Comparison of ENCODE assay signal across 18 mouse cellular contexts in genomic region chr7:83667936-83668645, GRCm38 (mm10). TPM values are rescaled to one million over a fixed set of nuclear protein-coding genes. Genes with fewer than 3 reads are reported as not detected.
DNase-seq lines count a peak whose midpoint lies in the region; ATAC-seq lines count a peak whose summit lies in the region.
"Had no signal": no experiment of that assay in that cellular context is flagged by ENCODE, and none has a peak within 500 bp of the region (broad histone marks: within the 10 kb centered on the region; RNA-seq: fewer than 3 reads in every experiment).

No protein-coding gene starts in this region.

- H3K27ac ChIP-seq in liver, embryonic 16.5 days (ENCODE audit: low read length), result no peak overlapping the region
- no peak overlapping the region for H3K27ac ChIP-seq in liver, embryonic 11.5 days (ENCODE audit: low read depth, low read length)
- H3K27ac ChIP-seq: embryonic facial prominence, embryonic 10.5 days; forebrain, embryonic 13.5 days; gastrocnemius, adult 2 months; heart, embryonic 10.5 days; hindbrain, embryonic 13.5 days had no signal

- H3K4me2 ChIP-seq in liver, embryonic 16.5 days (ENCODE audit: low read depth, low read length), result no peak overlapping the region
- H3K4me2 ChIP-seq in liver, embryonic 11.5 days, result no peak overlapping the region
- H3K4me2 ChIP-seq: forebrain, embryonic 13.5 days; hindbrain, embryonic 13.5 days had no signal

- H3K27me3 ChIP-seq in liver, embryonic 16.5 days (ENCODE audit: control insufficient read depth, insufficient read depth, low read depth, low read length), result no peaks in the 10 kb centered on the region
- no peaks in the 10 kb centered on the region for H3K27me3 ChIP-seq in liver, embryonic 11.5 days (replicated peaks; ENCODE audit: control insufficient read depth, insufficient read depth, low read length)
- H3K27me3 ChIP-seq: forebrain, embryonic 13.5 days; hindbrain, embryonic 13.5 days had no signal

- peak; percentile 60 for DNase-seq in heart, adult 11 months
- DNase-seq in heart, postnatal 10 days, result no peak
- no peak for DNase-seq in liver, embryonic 11.5 days (ENCODE audit: low spot score)
- DNase-seq in testis, postnatal 10 days (ENCODE audit: low spot score), result peak; percentile 26
- no peak for DNase-seq in testis, postnatal 14 days (ENCODE audit: low spot score)
- DNase-seq: adrenal gland, adult 8-10 months; B cell, adult 2 months; gastrocnemius, postnatal 25 days had no signal

- H3K9me3 ChIP-seq in liver, embryonic 16.5 days (replicated peaks; ENCODE audit: control insufficient read depth, low read length), result no peaks in the 10 kb centered on the region
- H3K9me3 ChIP-seq in liver, embryonic 11.5 days (ENCODE audit: control insufficient read depth, low read length), result no peaks in the 10 kb centered on the region
- H3K9me3 ChIP-seq: embryonic facial prominence, embryonic 10.5 days; forebrain, embryonic 13.5 days; G1E; heart, embryonic 10.5 days; hindbrain, embryonic 13.5 days had no signal

- no peaks in the 10 kb centered on the region for H3K36me3 ChIP-seq in liver, embryonic 16.5 days (ENCODE audit: control insufficient read depth, insufficient read depth)
- no peaks in the 10 kb centered on the region for H3K36me3 ChIP-seq in liver, embryonic 11.5 days (ENCODE audit: control insufficient read depth, insufficient read depth, low read length)
- H3K36me3 ChIP-seq: embryonic facial prominence, embryonic 10.5 days; G1E; heart, embryonic 10.5 days; hindbrain, embryonic 13.5 days had no signal

- H3K9ac ChIP-seq in liver, embryonic 16.5 days (ENCODE audit: low read depth, low read length), result no peak overlapping the region
- no peak overlapping the region for H3K9ac ChIP-seq in liver, embryonic 11.5 days (ENCODE audit: low read depth, low read length)
- H3K9ac ChIP-seq: forebrain, embryonic 13.5 days; forebrain, postnatal 0 days; hindbrain, embryonic 13.5 days had no signal

- no peak overlapping the region for H3K4me3 ChIP-seq in liver, embryonic 16.5 days (ENCODE audit: low read depth, low read length)
- H3K4me3 ChIP-seq in liver, embryonic 11.5 days (ENCODE audit: low read depth, low read length), result no peak overlapping the region
- H3K4me3 ChIP-seq: embryonic facial prominence, embryonic 10.5 days; forebrain, embryonic 13.5 days; gastrocnemius, adult 2 months; heart, embryonic 10.5 days; hindbrain, embryonic 13.5 days had no signal

- ATAC-seq in liver, embryonic 16.5 days (ENCODE audit: low read depth), result peak; percentile 72
- no peak for ATAC-seq in liver, embryonic 11.5 days (replicated peaks; ENCODE audit: low FRiP score)
- ATAC-seq in frontal cortex, adult (ENCODE audit: low TSS enrichment), result no peak
- ATAC-seq: CD4-positive, CD25-positive, alpha-beta regulatory T cell, adult 4 months had no signal

- intact Hi-C loops in heart, postnatal 10 days (cut with DNase I), result loop anchor here (1.0 to 10.0 kb wide), 4 partner anchors 106 to 417 kb away; partner anchors contain the start of gene Cemip

- H3K4me1 ChIP-seq in liver, embryonic 16.5 days (ENCODE audit: control insufficient read depth, low read depth, low read length), result no peaks in the 10 kb centered on the region
- no peaks in the 10 kb centered on the region for H3K4me1 ChIP-seq in liver, embryonic 11.5 days (replicated peaks; ENCODE audit: control insufficient read depth, insufficient read depth, low read length)
- H3K4me1 ChIP-seq: embryonic facial prominence, embryonic 10.5 days; forebrain, embryonic 13.5 days; heart, embryonic 10.5 days; hindbrain, embryonic 13.5 days had no signal

- 53% methylated on average over 5 of the region's 5 CpGs for WGBS in liver, embryonic 16.5 days (ENCODE audit: insufficient replicate concordance)
- WGBS in liver, embryonic 11.5 days, result 71% methylated on average over 5 of the region's 5 CpGs

RNA-seq across cellular contexts. Expression of gene Stard5, which starts 36.3 kb away (rescaled TPM):
- 10 to 100 TPM; 19.5 to 22.9 TPM for total RNA-seq in heart, postnatal 10 days (2021)
- 19.2 and 25.3 TPM in 2 replicates for polyA plus RNA-seq in liver, embryonic 16.5 days (2015; fragmentation: Nextera tagmentation; extraction: Ambion mirVana)
- polyA plus RNA-seq in liver, embryonic 11.5 days (2014; fragmentation: Nextera tagmentation; extraction: Ambion mirVana), result 9.2 and 10.8 TPM in 2 replicates

Comparison
In these comparisons a context has a peak if more than half of its experiments do, and no peak if none do; other contexts are left out.
1. DNase-seq: peak in heart, adult 11 months (single experiment) and testis, postnatal 10 days (single experiment); none in heart, postnatal 10 days (0 of 2), liver, embryonic 11.5 days (single experiment) and testis, postnatal 14 days (single experiment).